Mouse (Mus musculus): ENCODE results near the gene Asic2.

DNA sequence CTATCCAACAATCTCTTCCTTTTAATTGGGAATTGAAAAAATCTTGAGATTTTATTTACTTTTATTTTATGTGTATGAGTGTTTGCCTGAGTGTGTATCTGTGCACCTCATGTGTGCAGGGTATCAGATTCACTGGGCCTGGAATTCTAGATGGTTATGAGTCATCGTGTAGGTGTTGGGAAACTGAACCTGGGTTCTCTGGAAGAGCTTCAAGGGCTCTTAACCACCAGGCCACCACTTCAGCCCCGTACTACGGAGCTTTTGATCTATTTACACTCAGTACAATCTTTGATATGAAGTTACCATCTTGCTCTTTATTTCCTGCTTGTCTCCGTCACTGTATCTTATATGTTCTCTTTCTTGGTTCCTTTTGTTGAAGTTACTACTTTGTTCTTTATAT lies 1067.7 kb downstream of the Asic2 start:
- TF ChIP-seq CTCF (conservative IDR thresholded peaks at IDR 0.05; ENCODE audit: low read length) (no peak), NANOG (IDR thresholded peaks at IDR 0.05; ENCODE audit: borderline replicate concordance, low read length) (no peak)

All from E14TG2a.4 (cell line).